Mouse (Mus musculus): ENCODE results near the gene Akna. TPM values are rescaled to one million over a fixed set of nuclear protein-coding genes. Genes with fewer than 3 reads are reported as not detected.

The Akna gene
- 8.8 and 8.9 TPM in 2 replicates for polyA plus RNA-seq (2014; fragmentation: Nextera tagmentation; extraction: Ambion mirVana)

DNA sequence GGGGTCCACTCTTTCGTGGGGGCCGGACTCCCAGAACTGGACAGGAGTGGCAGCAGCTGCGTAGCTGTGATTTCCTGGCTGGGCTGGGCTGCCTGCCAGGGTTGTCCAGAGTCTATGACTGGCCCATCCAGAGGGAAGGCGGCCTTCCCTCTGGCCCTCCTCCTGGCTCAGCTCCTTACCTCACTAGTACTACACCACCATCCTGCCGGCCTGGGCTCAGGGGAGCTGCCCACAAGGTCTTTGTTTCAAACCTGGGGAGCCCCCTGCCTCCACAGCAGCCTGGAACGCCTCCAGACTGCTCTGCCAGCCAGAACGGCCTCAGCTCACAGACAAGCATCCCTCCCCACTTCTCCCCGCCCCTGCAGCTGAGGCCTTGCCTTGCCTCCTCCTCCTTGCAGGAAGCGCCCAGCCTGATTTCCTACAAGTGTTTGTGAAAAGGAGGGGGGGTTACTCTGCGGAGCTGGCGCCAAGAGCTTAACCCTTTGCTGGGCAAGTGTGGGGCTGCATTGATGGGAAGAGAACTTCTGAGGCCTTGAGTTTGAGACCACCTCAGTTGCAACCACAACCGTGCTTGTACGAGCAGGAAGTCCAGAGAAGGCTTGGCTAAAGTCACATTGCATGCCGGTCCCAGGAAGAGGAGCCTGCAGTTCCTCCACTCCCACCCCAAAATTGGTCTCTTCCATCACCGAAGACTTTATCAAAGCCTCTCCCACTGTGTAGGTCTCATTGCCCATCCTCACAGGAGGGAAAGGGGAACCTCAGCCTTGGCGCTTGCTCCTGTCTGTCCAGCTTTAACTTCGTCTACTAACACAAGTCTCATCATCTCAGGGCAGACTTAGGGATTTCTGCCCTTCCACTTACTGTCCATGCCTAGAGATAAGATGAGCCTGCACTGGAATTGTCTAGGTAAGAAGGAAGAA lies at the start of gene Akna:
Gene Akna (minus strand): TSS at position 315 of the 920 bp plus-strand sequence.
- 13% methylated on average over 17 of the region's 17 CpGs for WGBS
- H3K36me3 ChIP-seq (ENCODE audit: control insufficient read depth, insufficient read depth, low read length) = peaks cover under 1% of the 10 kb centered on the region; the same call in 1 of the 2 replicates
- peaks cover 63% of the 10 kb centered on the region for H3K4me1 ChIP-seq (replicated peaks; ENCODE audit: control insufficient read depth, insufficient read depth, low read length)
- peak within 1 kb of the TSS; percentile 43 for H3K4me3 ChIP-seq (ENCODE audit: low read depth, low read length)
- H3K9ac ChIP-seq (ENCODE audit: low read depth, low read length) = peak within 1 kb of the TSS; percentile 28
- H3K27ac ChIP-seq (ENCODE audit: low read depth, low read length) = peak within 1 kb of the TSS; percentile 67
- H3K9me3 ChIP-seq (ENCODE audit: control insufficient read depth, low read length) = no peaks in the 10 kb centered on the region
- H3K27me3 ChIP-seq (replicated peaks; ENCODE audit: control insufficient read depth, insufficient read depth, low read length) = no peaks in the 10 kb centered on the region
- peak within 1 kb of the TSS; percentile 65 for H3K4me2 ChIP-seq
- DNase-seq (ENCODE audit: low spot score) = peak; percentile 71
- ATAC-seq (replicated peaks; ENCODE audit: low FRiP score) = peak; percentile 53

DNA sequence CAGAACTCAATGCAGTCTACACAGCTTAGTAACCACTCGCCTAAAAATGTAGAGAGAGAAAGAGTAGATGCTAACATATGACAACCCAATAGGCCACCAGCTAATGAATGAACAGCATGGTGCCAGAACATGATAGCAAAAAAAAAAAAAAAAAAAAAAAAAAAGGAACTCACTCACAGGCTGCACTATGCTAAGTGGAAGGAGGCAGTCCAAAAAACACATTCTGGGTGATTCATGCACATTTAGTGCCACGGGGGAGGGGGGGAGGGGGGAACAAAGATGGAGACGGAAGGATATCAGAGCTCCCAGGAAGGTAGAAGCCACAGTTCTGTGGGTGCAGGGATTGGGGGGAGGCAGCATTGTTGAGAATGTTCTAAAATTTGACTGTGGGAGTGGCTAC lies 49.4 kb upstream of the Akna start:
- DNase-seq (ENCODE audit: low spot score) = no peak
- Histone ChIP-seq H3K4me3 (ENCODE audit: low read depth, low read length) (no peak overlapping the region), H3K4me1 (replicated peaks; ENCODE audit: control insufficient read depth, insufficient read depth, low read length) (no peaks in the 10 kb centered on the region), H3K4me2 (no peak overlapping the region), H3K27ac (ENCODE audit: low read depth, low read length) (no peak overlapping the region), H3K27me3 (replicated peaks; ENCODE audit: control insufficient read depth, insufficient read depth, low read length) (no peaks in the 10 kb centered on the region), H3K36me3 (ENCODE audit: control insufficient read depth, insufficient read depth, low read length) (peaks cover 3% of the 10 kb centered on the region; the same call in 1 of the 2 replicates), H3K9ac (ENCODE audit: low read depth, low read length) (no peak overlapping the region), H3K9me3 (ENCODE audit: control insufficient read depth, low read length) (no peaks in the 10 kb centered on the region)
- 60% methylated on average over 3 of the region's 3 CpGs for WGBS
- ATAC-seq (replicated peaks; ENCODE audit: low FRiP score) = no peak

DNA sequence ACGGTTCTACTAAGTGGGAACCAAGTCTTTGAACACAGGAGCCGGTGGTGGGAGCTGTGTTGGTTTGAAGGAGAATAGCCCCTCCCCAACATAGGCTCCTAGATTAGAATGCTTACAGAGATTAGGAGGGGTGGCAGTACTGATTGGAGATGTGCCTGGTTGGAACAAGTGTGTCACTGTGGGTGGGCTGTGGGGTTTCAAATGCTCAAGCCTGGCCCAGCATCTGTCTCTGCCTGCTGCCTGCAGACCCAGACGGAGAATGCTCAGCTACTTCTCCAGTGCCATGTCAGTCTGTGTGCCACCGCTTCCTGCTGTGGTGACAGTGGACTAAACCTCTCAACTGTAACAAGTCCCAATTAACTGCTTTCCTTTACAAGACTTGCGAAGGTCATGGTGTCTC lies 47.4 kb upstream of the Akna start:
- H3K9ac ChIP-seq (ENCODE audit: low read depth, low read length) = no peak overlapping the region
- H3K36me3 ChIP-seq (ENCODE audit: control insufficient read depth, insufficient read depth, low read length) = peaks cover 3% of the 10 kb centered on the region; the same call in 1 of the 2 replicates
- DNase-seq (ENCODE audit: low spot score) (no peak), ATAC-seq (replicated peaks; ENCODE audit: low FRiP score) (no peak)
- no peak overlapping the region for H3K27ac ChIP-seq (ENCODE audit: low read depth, low read length)
- H3K4me1 ChIP-seq (replicated peaks; ENCODE audit: control insufficient read depth, insufficient read depth, low read length) = no peaks in the 10 kb centered on the region
- no peak overlapping the region for H3K4me2 ChIP-seq
- no peaks in the 10 kb centered on the region for H3K9me3 ChIP-seq (ENCODE audit: control insufficient read depth, low read length)
- no peaks in the 10 kb centered on the region for H3K27me3 ChIP-seq (replicated peaks; ENCODE audit: control insufficient read depth, insufficient read depth, low read length)
- no peak overlapping the region for H3K4me3 ChIP-seq (ENCODE audit: low read depth, low read length)
- 80% methylated on average over 5 of the region's 5 CpGs for WGBS

DNA sequence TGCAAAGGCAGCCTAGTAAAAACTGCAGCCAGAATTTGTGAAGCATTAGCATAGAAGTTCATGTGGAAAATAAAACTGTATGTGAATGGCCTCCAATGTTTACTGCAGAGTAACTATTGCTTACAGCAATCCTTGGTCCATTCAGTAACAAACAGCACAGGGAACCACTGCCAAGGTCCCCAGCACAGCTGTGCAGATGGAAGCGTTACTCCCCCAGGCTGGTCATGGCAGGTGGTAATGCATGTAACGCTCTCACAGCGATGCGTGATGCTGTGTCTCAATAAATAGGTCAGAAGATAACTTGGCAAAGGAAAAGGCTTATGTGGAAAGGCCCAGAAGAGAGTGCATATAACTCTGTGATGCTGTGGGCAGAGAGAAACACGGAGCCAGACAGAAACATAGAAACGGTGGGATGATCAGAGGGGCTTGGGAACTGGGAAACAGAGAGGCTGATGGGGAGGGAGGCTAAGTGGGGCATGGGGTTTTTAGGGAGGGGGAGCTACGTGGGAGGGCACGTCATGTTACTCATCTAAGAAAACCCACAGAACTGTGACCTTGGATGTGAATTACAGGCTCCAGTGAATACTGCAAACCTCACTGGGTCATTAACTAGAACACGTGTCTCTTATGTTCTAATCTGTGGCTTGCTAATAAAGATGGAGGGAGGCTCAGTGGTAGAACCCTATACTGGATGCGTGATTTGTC lies 41.4 kb upstream of the Akna start:
- H3K27me3 ChIP-seq (replicated peaks; ENCODE audit: control insufficient read depth, insufficient read depth, low read length) = no peaks in the 10 kb centered on the region
- H3K4me3 ChIP-seq (ENCODE audit: low read depth, low read length) = no peak overlapping the region
- 85% methylated on average over 10 of the region's 10 CpGs for WGBS
- ATAC-seq (replicated peaks; ENCODE audit: low FRiP score) (no peak), DNase-seq (ENCODE audit: low spot score) (no peak)
- H3K4me2 ChIP-seq = no peak overlapping the region
- no peak overlapping the region for H3K9ac ChIP-seq (ENCODE audit: low read depth, low read length)
- no peaks in the 10 kb centered on the region for H3K4me1 ChIP-seq (replicated peaks; ENCODE audit: control insufficient read depth, insufficient read depth, low read length)
- H3K36me3 ChIP-seq (ENCODE audit: control insufficient read depth, insufficient read depth, low read length) = peaks cover 3% of the 10 kb centered on the region; the same call in 1 of the 2 replicates
- H3K27ac ChIP-seq (ENCODE audit: low read depth, low read length) = no peak overlapping the region
- H3K9me3 ChIP-seq (ENCODE audit: control insufficient read depth, low read length) = no peaks in the 10 kb centered on the region

DNA sequence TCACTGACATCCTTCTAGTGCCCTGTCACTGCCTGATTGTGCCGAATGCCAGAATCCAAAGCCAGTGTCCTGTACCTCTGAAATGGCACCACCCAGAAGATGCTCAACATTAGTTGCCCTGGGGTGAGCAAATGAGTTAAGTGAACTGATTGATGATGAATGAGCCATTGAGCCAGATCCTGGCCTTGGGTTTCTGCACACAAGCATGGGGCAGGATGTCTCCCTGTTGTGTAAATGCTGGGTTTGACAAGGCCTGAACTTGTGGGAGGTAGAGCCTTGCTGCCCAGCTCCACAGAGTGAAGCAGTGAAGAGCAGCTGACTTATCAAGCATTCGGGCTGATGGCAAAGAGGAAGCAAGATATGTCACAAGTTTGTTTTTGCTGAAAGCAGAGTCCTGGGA lies 39.9 kb upstream of the Akna start:
- H3K4me2 ChIP-seq = no peak overlapping the region
- H3K36me3 ChIP-seq (ENCODE audit: control insufficient read depth, insufficient read depth, low read length) = no peaks in the 10 kb centered on the region
- no peak for ATAC-seq (replicated peaks; ENCODE audit: low FRiP score)
- WGBS = 76% methylated on average over 2 of the region's 2 CpGs
- DNase-seq (ENCODE audit: low spot score) = no peak
- H3K4me3 ChIP-seq (ENCODE audit: low read depth, low read length) = no peak overlapping the region
- no peak overlapping the region for H3K9ac ChIP-seq (ENCODE audit: low read depth, low read length)
- H3K27ac ChIP-seq (ENCODE audit: low read depth, low read length) = no peak overlapping the region
- no peaks in the 10 kb centered on the region for H3K9me3 ChIP-seq (ENCODE audit: control insufficient read depth, low read length)
- no peaks in the 10 kb centered on the region for H3K4me1 ChIP-seq (replicated peaks; ENCODE audit: control insufficient read depth, insufficient read depth, low read length)
- no peaks in the 10 kb centered on the region for H3K27me3 ChIP-seq (replicated peaks; ENCODE audit: control insufficient read depth, insufficient read depth, low read length)

DNA sequence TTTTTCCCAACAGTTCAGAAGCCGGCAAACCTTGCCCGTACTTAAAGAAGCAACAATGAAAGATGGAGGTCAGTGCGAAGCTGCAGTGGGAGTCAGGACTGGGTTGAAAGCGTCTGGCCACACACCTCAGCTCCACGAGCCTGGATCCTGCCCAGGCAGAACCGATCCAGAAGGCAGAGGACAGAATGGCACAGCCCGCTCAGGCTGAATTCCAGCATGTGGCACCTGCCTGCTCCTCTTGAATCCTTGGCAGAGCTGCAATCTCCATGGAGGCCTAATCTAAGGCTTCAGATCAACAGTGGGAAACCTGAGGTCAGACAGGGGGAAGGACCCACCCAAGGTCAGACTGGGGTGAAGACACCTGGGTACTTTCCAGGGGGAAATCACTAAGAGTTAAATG lies 38.5 kb upstream of the Akna start:
- H3K9ac ChIP-seq (ENCODE audit: low read depth, low read length) = no peak overlapping the region
- H3K36me3 ChIP-seq (ENCODE audit: control insufficient read depth, insufficient read depth, low read length) = no peaks in the 10 kb centered on the region
- H3K4me3 ChIP-seq (ENCODE audit: low read depth, low read length) = no peak overlapping the region
- H3K4me1 ChIP-seq (replicated peaks; ENCODE audit: control insufficient read depth, insufficient read depth, low read length) = no peaks in the 10 kb centered on the region
- no peaks in the 10 kb centered on the region for H3K9me3 ChIP-seq (ENCODE audit: control insufficient read depth, low read length)
- WGBS = 88% methylated on average over 7 of the region's 7 CpGs
- H3K4me2 ChIP-seq = no peak overlapping the region
- no peak for DNase-seq (ENCODE audit: low spot score)
- no peaks in the 10 kb centered on the region for H3K27me3 ChIP-seq (replicated peaks; ENCODE audit: control insufficient read depth, insufficient read depth, low read length)
- no peak for ATAC-seq (replicated peaks; ENCODE audit: low FRiP score)
- H3K27ac ChIP-seq (ENCODE audit: low read depth, low read length) = no peak overlapping the region

DNA sequence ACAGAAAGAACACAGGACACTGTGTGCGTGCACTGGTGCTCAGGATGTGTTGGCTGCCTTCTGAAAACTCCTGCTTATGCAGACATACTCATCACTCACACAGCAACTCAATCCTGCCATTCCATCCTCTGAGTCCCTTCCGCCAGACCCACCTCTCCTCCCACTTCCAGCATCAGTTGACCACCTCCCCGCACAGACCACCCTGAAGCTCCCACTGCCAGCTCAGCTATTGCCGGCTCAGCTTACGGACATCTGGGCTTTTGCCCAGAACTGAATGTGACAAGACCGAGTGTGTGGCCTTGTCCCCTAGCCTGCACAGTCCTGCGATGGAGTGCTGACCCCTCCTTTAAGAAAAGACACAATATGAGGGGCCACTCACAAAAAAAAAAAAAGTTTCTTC lies 37.1 kb upstream of the Akna start:
- DNase-seq (ENCODE audit: low spot score) (no peak), ATAC-seq (replicated peaks; ENCODE audit: low FRiP score) (no peak)
- H3K27me3 ChIP-seq (replicated peaks; ENCODE audit: control insufficient read depth, insufficient read depth, low read length) = no peaks in the 10 kb centered on the region
- no peak overlapping the region for H3K4me2 ChIP-seq
- no peaks in the 10 kb centered on the region for H3K9me3 ChIP-seq (ENCODE audit: control insufficient read depth, low read length)
- H3K4me1 ChIP-seq (replicated peaks; ENCODE audit: control insufficient read depth, insufficient read depth, low read length) = no peaks in the 10 kb centered on the region
- no peak overlapping the region for H3K27ac ChIP-seq (ENCODE audit: low read depth, low read length)
- no peak overlapping the region for H3K4me3 ChIP-seq (ENCODE audit: low read depth, low read length)
- H3K36me3 ChIP-seq (ENCODE audit: control insufficient read depth, insufficient read depth, low read length) = no peaks in the 10 kb centered on the region
- 68% methylated on average over 7 of the region's 7 CpGs for WGBS
- H3K9ac ChIP-seq (ENCODE audit: low read depth, low read length) = no peak overlapping the region

DNA sequence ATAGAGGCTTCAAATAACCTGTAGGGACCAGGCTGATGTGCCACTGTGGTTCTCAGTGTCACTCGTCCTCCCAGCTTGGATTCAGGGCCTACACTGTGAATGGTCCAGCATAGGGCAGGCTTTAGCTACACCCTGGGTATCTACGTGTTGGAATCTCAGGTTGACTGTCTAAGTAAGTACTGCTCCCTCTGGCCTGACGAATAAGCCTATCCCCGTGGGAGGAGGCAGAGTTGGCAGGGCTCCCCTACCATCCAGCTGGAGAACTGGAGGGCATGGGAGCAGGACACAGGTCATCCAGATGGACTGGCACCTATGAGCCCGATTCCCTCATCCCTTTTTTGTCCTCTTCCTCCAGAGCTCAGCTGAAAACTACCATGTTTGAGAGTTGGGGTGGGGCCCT lies 34.8 kb upstream of the Akna start:
- H3K9ac ChIP-seq (ENCODE audit: low read depth, low read length) = no peak overlapping the region
- H3K4me3 ChIP-seq (ENCODE audit: low read depth, low read length) = no peak overlapping the region
- no peaks in the 10 kb centered on the region for H3K27me3 ChIP-seq (replicated peaks; ENCODE audit: control insufficient read depth, insufficient read depth, low read length)
- no peak for ATAC-seq (replicated peaks; ENCODE audit: low FRiP score)
- no peaks in the 10 kb centered on the region for H3K9me3 ChIP-seq (ENCODE audit: control insufficient read depth, low read length)
- no peak overlapping the region for H3K27ac ChIP-seq (ENCODE audit: low read depth, low read length)
- H3K4me1 ChIP-seq (replicated peaks; ENCODE audit: control insufficient read depth, insufficient read depth, low read length) = no peaks in the 10 kb centered on the region
- H3K4me2 ChIP-seq = no peak overlapping the region
- DNase-seq (ENCODE audit: low spot score) = no peak
- H3K36me3 ChIP-seq (ENCODE audit: control insufficient read depth, insufficient read depth, low read length) = no peaks in the 10 kb centered on the region
- WGBS = 83% methylated on average over 5 of the region's 5 CpGs
